Mouse (Mus musculus): Measurements from ENCODE around the gene Ccser2.

DNA sequence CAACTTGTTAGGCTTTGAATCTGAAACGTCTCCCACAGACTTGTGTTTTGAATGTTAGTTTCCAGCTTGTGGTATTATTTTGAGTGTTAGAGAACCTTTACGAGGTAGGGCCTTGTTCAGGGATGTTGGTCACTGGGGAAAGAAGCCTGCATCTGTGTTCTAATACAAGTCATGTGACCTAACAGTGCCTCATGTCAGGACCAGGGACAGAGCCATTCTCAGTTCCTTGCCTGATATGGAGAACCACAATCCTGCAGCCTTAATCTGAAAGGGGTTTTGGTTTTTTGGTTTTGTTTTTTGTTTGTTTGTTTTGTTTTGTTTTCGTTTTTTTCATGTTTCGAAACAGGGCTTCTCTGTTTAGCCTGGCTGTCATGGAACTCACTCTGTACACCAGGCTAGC, 115.6 kb downstream of the Ccser2 start:
- no peak for TF ChIP-seq CTCF (IDR thresholded peaks at IDR 0.05; ENCODE audit: extremely low read depth, insufficient read length, insufficient replicate concordance, low read depth, low read length)
- no peak for TF ChIP-seq POLR2A (IDR thresholded peaks at IDR 0.05; ENCODE audit: low read depth, low read length)
